Comparison of ENCODE assay signal across 9 mouse cellular contexts in genomic region chr9:60234233-60235115, GRCm38 (mm10).
A peak's percentile ranks its signal among the peaks of the same experiment; 100 is the strongest.
DNase-seq lines count a peak whose midpoint lies in the region; ATAC-seq and TF ChIP-seq lines count a peak whose summit lies in the region.
"Had no signal": no experiment of that assay in that cellular context is flagged by ENCODE, and none has a peak within 500 bp of the region (broad histone marks: within the 10 kb centered on the region; RNA-seq: fewer than 3 reads in every experiment).

No protein-coding gene starts in this region.

- no peak overlapping the region for H3K4me2 ChIP-seq in midbrain, embryonic 13.5 days (replicated peaks)
- no peak overlapping the region for H3K4me2 ChIP-seq in forebrain, postnatal 0 days (ENCODE audit: low read depth)
- no peak overlapping the region for H3K4me2 ChIP-seq in midbrain, embryonic 16.5 days (ENCODE audit: low read length)
- H3K4me2 ChIP-seq: heart, embryonic 12.5 days had no signal

- no peaks in the 10 kb centered on the region for H3K27me3 ChIP-seq in midbrain, embryonic 10.5 days (ENCODE audit: low read depth, poor library complexity, severe bottlenecking)
- H3K27me3 ChIP-seq in midbrain, embryonic 13.5 days, result no peaks in the 10 kb centered on the region
- H3K27me3 ChIP-seq in forebrain, postnatal 0 days (ENCODE audit: insufficient read depth, low read length), result no peaks in the 10 kb centered on the region
- H3K27me3 ChIP-seq in limb, embryonic 10.5 days (ENCODE audit: low read depth, poor library complexity, severe bottlenecking), result no peaks in the 10 kb centered on the region
- H3K27me3 ChIP-seq in midbrain, embryonic 16.5 days (ENCODE audit: control insufficient read depth, insufficient read depth, low read depth, low read length), result no peaks in the 10 kb centered on the region
- H3K27me3 ChIP-seq: heart, embryonic 12.5 days had no signal

- no peak for ATAC-seq in midbrain, embryonic 13.5 days
- peak; percentile 58 for ATAC-seq in forebrain, postnatal 0 days
- no peak for ATAC-seq in erythroid progenitor cell, adult 5-6 weeks (replicated peaks; ENCODE audit: low FRiP score, poor library complexity, severe bottlenecking)
- ATAC-seq in midbrain, embryonic 16.5 days, result no peak

- H3K9ac ChIP-seq in midbrain, embryonic 13.5 days (replicated peaks), result no peak overlapping the region
- H3K9ac ChIP-seq in forebrain, postnatal 0 days, result no peak overlapping the region
- no peak overlapping the region for H3K9ac ChIP-seq in midbrain, embryonic 16.5 days (ENCODE audit: low read depth, low read length)
- H3K9ac ChIP-seq: heart, embryonic 12.5 days had no signal

- H3K9me3 ChIP-seq in midbrain, embryonic 10.5 days (replicated peaks), result no peaks in the 10 kb centered on the region; the same call in 1 of the 2 replicates
- H3K9me3 ChIP-seq in midbrain, embryonic 13.5 days, result no peaks in the 10 kb centered on the region
- no peaks in the 10 kb centered on the region for H3K9me3 ChIP-seq in forebrain, postnatal 0 days (ENCODE audit: low read length)
- no peaks in the 10 kb centered on the region for H3K9me3 ChIP-seq in limb, embryonic 10.5 days (replicated peaks)
- H3K9me3 ChIP-seq in midbrain, embryonic 16.5 days (replicated peaks; ENCODE audit: control insufficient read depth, low read length, poor library complexity, severe bottlenecking), result no peaks in the 10 kb centered on the region
- H3K9me3 ChIP-seq: heart, embryonic 12.5 days had no signal

- DNase-seq in midbrain, embryonic 10.5 days (ENCODE audit: low spot score), result no peak
- DNase-seq in forebrain, postnatal 0 days, result no peak
- peak; percentile 60 for DNase-seq in limb, embryonic 10.5 days (ENCODE audit: low spot score)
- no peak for DNase-seq in cerebellum, postnatal 25 days
- DNase-seq: left cerebral cortex, postnatal 4 days had no signal

- H3K4me1 ChIP-seq in midbrain, embryonic 10.5 days, result peaks cover 32% of the 10 kb centered on the region
- H3K4me1 ChIP-seq in midbrain, embryonic 13.5 days (replicated peaks), result peaks cover 25% of the 10 kb centered on the region
- H3K4me1 ChIP-seq in forebrain, postnatal 0 days (ENCODE audit: insufficient read depth), result no peaks in the 10 kb centered on the region
- H3K4me1 ChIP-seq in limb, embryonic 10.5 days, result peaks cover 69% of the 10 kb centered on the region
- H3K4me1 ChIP-seq in midbrain, embryonic 16.5 days (ENCODE audit: control insufficient read depth, insufficient read depth, low read length), result peaks cover 18% of the 10 kb centered on the region

- TF ChIP-seq CTCF in forebrain, postnatal 0 days (IDR thresholded peaks at IDR 0.05; ENCODE audit: low read depth), result no peak

- no peaks in the 10 kb centered on the region for H3K36me3 ChIP-seq in midbrain, embryonic 10.5 days
- H3K36me3 ChIP-seq in midbrain, embryonic 13.5 days, result no peaks in the 10 kb centered on the region
- no peaks in the 10 kb centered on the region for H3K36me3 ChIP-seq in forebrain, postnatal 0 days (ENCODE audit: insufficient read depth)
- no peaks in the 10 kb centered on the region for H3K36me3 ChIP-seq in limb, embryonic 10.5 days
- no peaks in the 10 kb centered on the region for H3K36me3 ChIP-seq in midbrain, embryonic 16.5 days (ENCODE audit: control insufficient read depth, insufficient read depth, low read length)
- H3K36me3 ChIP-seq: heart, embryonic 12.5 days had no signal

- peak overlapping the region; percentile 29 for H3K27ac ChIP-seq in midbrain, embryonic 10.5 days (replicated peaks)
- H3K27ac ChIP-seq in midbrain, embryonic 13.5 days, result no peak overlapping the region
- no peak overlapping the region for H3K27ac ChIP-seq in forebrain, postnatal 0 days (ENCODE audit: low read depth, low read length)
- H3K27ac ChIP-seq in limb, embryonic 10.5 days, result peak overlapping the region; percentile 88
- no peak overlapping the region for H3K27ac ChIP-seq in midbrain, embryonic 16.5 days (ENCODE audit: low read length)

- 71% methylated on average over 8 of the region's 8 CpGs for WGBS in midbrain, embryonic 10.5 days
- WGBS in midbrain, embryonic 13.5 days, result 60% methylated on average over 8 of the region's 8 CpGs
- WGBS in forebrain, postnatal 0 days, result 49% methylated on average over 8 of the region's 8 CpGs
- 26% methylated on average over 8 of the region's 8 CpGs for whole genome bisulfite sequencing in limb, embryonic 10.5 days
- 52% methylated on average over 8 of the region's 8 CpGs for WGBS in midbrain, embryonic 16.5 days

- H3K4me3 ChIP-seq in midbrain, embryonic 10.5 days, result no peak overlapping the region
- no peak overlapping the region for H3K4me3 ChIP-seq in midbrain, embryonic 13.5 days (replicated peaks)
- no peak overlapping the region for H3K4me3 ChIP-seq in forebrain, postnatal 0 days (ENCODE audit: low read depth, low read length)
- H3K4me3 ChIP-seq in limb, embryonic 10.5 days, result no peak overlapping the region
- H3K4me3 ChIP-seq in midbrain, embryonic 16.5 days (ENCODE audit: low read depth, low read length), result no peak overlapping the region
- H3K4me3 ChIP-seq: heart, embryonic 12.5 days had no signal

Comparison
In these comparisons a context has a peak if more than half of its experiments do, and no peak if none do; other contexts are left out.
1. H3K27ac ChIP-seq: peak in midbrain, embryonic 10.5 days (single experiment) and limb, embryonic 10.5 days (single experiment); none in midbrain, embryonic 13.5 days (single experiment), forebrain, postnatal 0 days (single experiment) and midbrain, embryonic 16.5 days (single experiment).